Mouse (Mus musculus) cerebellum, adult 2 months (tissue): ENCODE data around the gene Fli1. TPM values are rescaled to one million over a fixed set of nuclear protein-coding genes. Genes with fewer than 3 reads are reported as not detected.

ENCODE experiments used
- DNase-seq, 2 experiments: peaks; one replicate each; pipeline ENCODE4 v3.0.0; 2021
- H3K27ac ChIP-seq: fragments of 200-500 bp; 2 replicates; pipeline ENCODE4 v1.5.1; 2012; ENCODE audit warnings: low read length, control low read depth, inconsistent platforms; ENCODE audit not compliant: insufficient read depth
- H3K27me3 ChIP-seq: fragments of 200-500 bp; 2 replicates; pipeline ENCODE4 v1.6.1; 2012; ENCODE audit warnings: inconsistent platforms, mild to moderate bottlenecking, low read length, moderate library complexity; ENCODE audit not compliant: control insufficient read depth, insufficient read depth
- H3K4me1 ChIP-seq: fragments of 200-500 bp; 2 replicates; pipeline ENCODE4 v1.6.1; 2011; ENCODE audit warnings: low read length; ENCODE audit not compliant: control insufficient read depth, insufficient read depth
- H3K4me3 ChIP-seq: fragments of 200-500 bp; replicated peaks from 2 replicates; pipeline ENCODE3; 2011; ENCODE audit warnings: mild to moderate bottlenecking, low read depth, low read length, control low read depth; ENCODE audit not compliant: insufficient read depth
- CTCF ChIP-seq: fragments of 200-500 bp; IDR thresholded peaks from 2 replicates; pipeline ENCODE4 v1.5.1; 2011; ENCODE audit warnings: low read depth, mild to moderate bottlenecking, control low read depth, low read length, moderate library complexity, borderline replicate concordance; ENCODE audit not compliant: insufficient read depth
- POLR2A ChIP-seq: fragments of 200-500 bp; IDR thresholded peaks from 2 replicates; pipeline ENCODE4 v1.6.1; 2011; ENCODE audit warnings: low read length, control low read depth, borderline replicate concordance; ENCODE audit not compliant: insufficient read depth
- WGBS: fragments of 180-500 bp; shearing (Covaris S2); methylation state at CpG from one replicate; pipeline ENCODE4 v1.1.7; 2018; 5-methylcytosine and 5-hydroxymethylcytosine counted together
- polyA plus RNA-seq: library from polyadenylated mRNA; depleted of rRNA; stranded (reverse); fragments of >200 nt; gene quantifications from 2 replicates; pipeline ENCODE4 v1.2.3, GENCODE M21; 2012

Gene Fli1
- polyA plus RNA-seq, 1 experiment = 2.2 TPM

DNA sequence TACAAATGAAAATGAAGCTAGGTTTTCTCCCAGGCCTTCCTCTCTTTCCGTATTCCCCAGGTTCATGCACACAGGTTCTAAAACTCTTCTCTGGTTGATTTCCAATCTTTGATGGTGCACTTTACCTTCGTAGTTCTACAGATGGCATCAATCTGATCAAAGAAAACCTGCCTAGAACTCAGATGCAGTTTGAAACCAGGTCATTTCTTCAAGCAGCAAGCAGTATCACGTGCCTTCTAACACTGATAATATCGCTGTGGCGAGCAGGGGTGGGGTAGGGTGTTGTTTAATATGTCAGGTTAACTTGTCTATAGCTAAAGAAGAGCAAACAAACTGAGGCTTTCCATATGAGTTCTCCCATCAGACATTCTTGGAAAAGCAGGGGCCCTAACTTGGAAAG is 4.5 kb downstream of the Fli1 start:
- H3K4me1 ChIP-seq = no peaks in the 10 kb centered on the region; the same call in 1 of the 2 replicates
- TF ChIP-seq CTCF = no peak
- WGBS = 92% methylated on average over 5 of the region's 5 CpGs
- H3K27ac ChIP-seq = no peak overlapping the region
- H3K4me3 ChIP-seq = no peak overlapping the region
- H3K27me3 ChIP-seq = peaks cover 8% of the 10 kb centered on the region; the same call in 1 of the 2 replicates
- no peak for DNase-seq

GRCm38 (mm10) chr9:32537706-32538105 is 5.0 kb downstream of the Fli1 start:
- Histone ChIP-seq H3K4me3 (no peak overlapping the region), H3K27ac (no peak overlapping the region), H3K27me3 (peaks cover 8% of the 10 kb centered on the region; the same call in 1 of the 2 replicates), H3K4me1 (no peaks in the 10 kb centered on the region; the same call in 1 of the 2 replicates)
- WGBS = 86% methylated on average over 6 of the region's 6 CpGs
- no peak for DNase-seq
- TF ChIP-seq POLR2A (no peak), CTCF (no peak)

GRCm38 (mm10) chr9:32535201-32535955 is 7.3 kb downstream of the Fli1 start:
- Histone ChIP-seq H3K27me3 (peaks cover 3% of the 10 kb centered on the region; the same call in 1 of the 2 replicates), H3K4me1 (no peaks in the 10 kb centered on the region), H3K4me3 (no peak overlapping the region), H3K27ac (no peak overlapping the region)
- TF ChIP-seq CTCF (no peak), POLR2A (no peak)
- no peak for DNase-seq
- WGBS = 80% methylated on average over 2 of the region's 2 CpGs

DNA sequence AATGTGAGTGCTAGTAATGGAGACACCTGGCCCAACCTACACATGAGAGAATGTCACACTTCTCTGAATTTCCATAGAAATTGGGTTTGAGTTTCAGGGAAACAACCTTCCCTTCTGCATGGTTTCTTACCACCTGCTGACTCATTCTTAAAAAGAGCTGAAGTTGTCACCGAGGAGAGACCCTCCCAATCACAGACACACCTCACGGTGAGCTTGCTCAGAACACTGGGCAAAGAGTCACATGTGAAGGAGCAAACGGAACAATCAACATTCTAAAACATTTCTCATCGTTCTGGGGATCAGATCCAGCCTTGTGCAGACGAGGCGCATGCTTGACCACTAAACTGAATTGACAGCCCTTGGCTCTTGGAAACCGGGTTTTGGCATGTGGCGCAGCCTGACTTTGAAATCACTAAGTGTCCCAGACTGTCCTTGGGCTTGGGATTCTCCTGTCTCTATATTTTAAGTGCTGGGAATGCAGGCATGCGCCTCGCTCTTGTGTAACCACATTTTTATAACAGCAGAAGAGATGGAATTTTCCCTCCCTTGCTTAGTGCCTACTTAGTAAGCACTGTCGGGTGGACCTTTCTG is 8.5 kb downstream of the Fli1 start:
- no peak for DNase-seq
- Histone ChIP-seq H3K4me1 (no peaks in the 10 kb centered on the region), H3K4me3 (no peak overlapping the region), H3K27ac (no peak overlapping the region), H3K27me3 (no peaks in the 10 kb centered on the region)
- 29% methylated on average over 11 of the region's 11 CpGs for WGBS
- TF ChIP-seq POLR2A = no peak
- TF ChIP-seq CTCF = no peak

- Histone ChIP-seq H3K4me3 (no peak overlapping the region), H3K27ac (no peak overlapping the region), H3K27me3 (no peaks in the 10 kb centered on the region), H3K4me1 (no peaks in the 10 kb centered on the region)
- DNase-seq = no peak
- no peak for TF ChIP-seq CTCF
- no peak for TF ChIP-seq POLR2A
- 89% methylated on average over 4 of the region's 4 CpGs for WGBS
Observed at GRCm38 (mm10) chr9:32531588-32531987, 11.1 kb downstream of the Fli1 start.

DNA sequence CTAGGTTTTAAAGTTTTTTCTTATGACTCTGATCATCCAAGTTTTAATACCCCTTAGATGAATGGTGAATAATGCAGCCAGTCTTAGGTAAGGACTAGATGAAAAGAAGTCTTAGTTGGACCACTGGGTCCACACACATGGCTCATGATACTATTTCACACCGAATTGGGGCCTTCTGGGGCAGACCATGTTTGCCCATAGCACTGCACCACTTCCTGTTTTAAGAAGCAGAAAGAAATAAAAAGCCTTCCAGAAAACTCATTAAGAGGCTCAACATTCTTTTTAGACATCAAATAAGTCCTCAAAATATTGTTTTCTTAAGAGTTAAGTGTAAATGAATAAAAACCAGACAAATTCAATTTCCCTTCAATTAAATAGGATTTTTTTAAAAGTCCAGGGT is 11.7 kb downstream of the Fli1 start:
- Histone ChIP-seq H3K27me3 (no peaks in the 10 kb centered on the region), H3K4me3 (no peak overlapping the region), H3K27ac (no peak overlapping the region), H3K4me1 (no peaks in the 10 kb centered on the region)
- DNase-seq = no peak
- 86% methylated on average over 1 of the region's 1 CpGs for WGBS
- TF ChIP-seq POLR2A (no peak), CTCF (no peak)

- Histone ChIP-seq H3K27ac (no peak overlapping the region), H3K4me1 (no peaks in the 10 kb centered on the region), H3K27me3 (no peaks in the 10 kb centered on the region), H3K4me3 (no peak overlapping the region)
- 35% methylated on average over 5 of the region's 5 CpGs for whole genome bisulfite sequencing
- TF ChIP-seq POLR2A = no peak
- DNase-seq = no peak
Observed at GRCm38 (mm10) chr9:32530188-32530587, 12.5 kb downstream of the Fli1 start.

DNA sequence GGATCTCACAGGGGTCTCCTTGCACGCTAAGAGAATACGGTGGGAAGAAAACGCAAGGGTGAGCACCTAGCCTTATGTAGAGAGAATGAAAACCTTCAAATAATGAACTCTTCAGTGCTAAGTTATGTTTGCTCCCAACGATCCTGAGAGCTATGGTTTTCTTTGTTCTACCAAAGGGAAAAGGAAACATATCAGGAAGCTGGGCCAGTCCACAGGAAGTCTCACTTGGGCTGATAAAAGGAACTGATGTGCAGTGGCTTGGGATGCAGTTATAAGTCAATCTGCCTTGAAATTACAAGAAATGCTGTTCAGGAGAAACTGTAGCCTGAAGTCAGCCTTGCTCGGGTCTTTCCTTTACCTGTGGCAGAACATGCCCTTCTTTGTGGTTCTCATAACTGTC is 13.1 kb downstream of the Fli1 start:
- Histone ChIP-seq H3K4me3 (no peak overlapping the region), H3K27ac (no peak overlapping the region), H3K4me1 (no peaks in the 10 kb centered on the region), H3K27me3 (no peaks in the 10 kb centered on the region)
- TF ChIP-seq CTCF (no peak), POLR2A (no peak)
- no peak for DNase-seq
- 92% methylated on average over 5 of the region's 5 CpGs for WGBS

GRCm38 (mm10) chr9:32527329-32527728 is 15.3 kb downstream of the Fli1 start:
- Histone ChIP-seq H3K27me3 (no peaks in the 10 kb centered on the region), H3K27ac (no peak overlapping the region), H3K4me1 (no peaks in the 10 kb centered on the region), H3K4me3 (no peak overlapping the region)
- DNase-seq = no peak
- WGBS = 95% methylated on average over 7 of the region's 7 CpGs
- no peak for TF ChIP-seq CTCF
- TF ChIP-seq POLR2A = no peak
